Mouse (Mus musculus): ENCODE results near the gene 6030468B19Rik.

Gene 6030468B19Rik

GRCm38 (mm10) chr11:117840910-117841309 lies 43.5 kb downstream of the 6030468B19Rik start:
- H3K27me3 ChIP-seq (ENCODE audit: control insufficient read depth, insufficient read depth, low read length, poor library complexity, severe bottlenecking) = no peaks in the 10 kb centered on the region
- DNase-seq (ENCODE audit: low read depth, low spot score) = no peak
- H3K36me3 ChIP-seq (ENCODE audit: control insufficient read depth, insufficient read depth, low read length, poor library complexity, severe bottlenecking) = no peaks in the 10 kb centered on the region; the same call in 1 of the 2 replicates

GRCm38 (mm10) chr11:117843434-117843833 lies 46.0 kb downstream of the 6030468B19Rik start:
- Histone ChIP-seq H3K27me3 (ENCODE audit: control insufficient read depth, insufficient read depth, low read length, poor library complexity, severe bottlenecking) (no peaks in the 10 kb centered on the region), H3K36me3 (ENCODE audit: control insufficient read depth, insufficient read depth, low read length, poor library complexity, severe bottlenecking) (no peaks in the 10 kb centered on the region)
- no peak for DNase-seq (ENCODE audit: low read depth, low spot score)

GRCm38 (mm10) chr11:117844997-117845396 lies 47.5 kb downstream of the 6030468B19Rik start:
- H3K27me3 ChIP-seq (ENCODE audit: control insufficient read depth, insufficient read depth, low read length, poor library complexity, severe bottlenecking) = no peaks in the 10 kb centered on the region
- H3K36me3 ChIP-seq (ENCODE audit: control insufficient read depth, insufficient read depth, low read length, poor library complexity, severe bottlenecking) = no peaks in the 10 kb centered on the region
- DNase-seq (ENCODE audit: low read depth, low spot score) = no peak

GRCm38 (mm10) chr11:117845651-117846050 lies 48.2 kb downstream of the 6030468B19Rik start:
- no peak for DNase-seq (ENCODE audit: low read depth, low spot score)
- H3K27me3 ChIP-seq (ENCODE audit: control insufficient read depth, insufficient read depth, low read length, poor library complexity, severe bottlenecking) = no peaks in the 10 kb centered on the region

GRCm38 (mm10) chr11:117846640-117847039 lies 49.2 kb downstream of the 6030468B19Rik start:
- H3K27me3 ChIP-seq (ENCODE audit: control insufficient read depth, insufficient read depth, low read length, poor library complexity, severe bottlenecking) = no peaks in the 10 kb centered on the region
- no peaks in the 10 kb centered on the region for H3K36me3 ChIP-seq (ENCODE audit: control insufficient read depth, insufficient read depth, low read length, poor library complexity, severe bottlenecking)
- peak; percentile 55 for DNase-seq (ENCODE audit: low read depth, low spot score)

More at GRCm38 (mm10) chr11:117845651-117846050, 48.2 kb downstream of the 6030468B19Rik start:
- H3K36me3 ChIP-seq (ENCODE audit: control insufficient read depth, insufficient read depth, low read length, poor library complexity, severe bottlenecking) = no peaks in the 10 kb centered on the region

GRCm38 (mm10) chr11:117847593-117848215 lies 50.2 kb downstream of the 6030468B19Rik start:
- Histone ChIP-seq H3K36me3 (ENCODE audit: control insufficient read depth, insufficient read depth, low read length, poor library complexity, severe bottlenecking) (no peaks in the 10 kb centered on the region), H3K27me3 (ENCODE audit: control insufficient read depth, insufficient read depth, low read length, poor library complexity, severe bottlenecking) (no peaks in the 10 kb centered on the region)
- no peak for DNase-seq (ENCODE audit: low read depth, low spot score)

GRCm38 (mm10) chr11:117848271-117848984 lies 51.0 kb downstream of the 6030468B19Rik start:
- no peaks in the 10 kb centered on the region for H3K36me3 ChIP-seq (ENCODE audit: control insufficient read depth, insufficient read depth, low read length, poor library complexity, severe bottlenecking)
- no peaks in the 10 kb centered on the region for H3K27me3 ChIP-seq (ENCODE audit: control insufficient read depth, insufficient read depth, low read length, poor library complexity, severe bottlenecking)
- peak; percentile 47 for DNase-seq (ENCODE audit: low read depth, low spot score)

- Histone ChIP-seq H3K27me3 (ENCODE audit: control insufficient read depth, insufficient read depth, low read length, poor library complexity, severe bottlenecking) (no peaks in the 10 kb centered on the region), H3K36me3 (ENCODE audit: control insufficient read depth, insufficient read depth, low read length, poor library complexity, severe bottlenecking) (no peaks in the 10 kb centered on the region)
- DNase-seq (ENCODE audit: low read depth, low spot score) = peak; percentile 98
These were observed 51.7 kb downstream of the 6030468B19Rik start, which contains the start of gene Birc5 for GRCm38 (mm10) chr11:117848985-117849671. Gene Birc5, plus strand, starts transcription at chr11:117849251.

GRCm38 (mm10) chr11:117852875-117853274 lies 55.4 kb downstream of the 6030468B19Rik start:
- Histone ChIP-seq H3K36me3 (ENCODE audit: control insufficient read depth, insufficient read depth, low read length, poor library complexity, severe bottlenecking) (no peaks in the 10 kb centered on the region), H3K27me3 (ENCODE audit: control insufficient read depth, insufficient read depth, low read length, poor library complexity, severe bottlenecking) (no peaks in the 10 kb centered on the region)
- DNase-seq (ENCODE audit: low read depth, low spot score) = no peak

- DNase-seq (ENCODE audit: low read depth, low spot score) = no peak
- Histone ChIP-seq H3K27me3 (ENCODE audit: control insufficient read depth, insufficient read depth, low read length, poor library complexity, severe bottlenecking) (no peaks in the 10 kb centered on the region), H3K36me3 (ENCODE audit: control insufficient read depth, insufficient read depth, low read length, poor library complexity, severe bottlenecking) (no peaks in the 10 kb centered on the region)
These were observed 56.8 kb downstream of the 6030468B19Rik start for GRCm38 (mm10) chr11:117854241-117854640.

GRCm38 (mm10) chr11:117855360-117855759 lies 57.9 kb downstream of the 6030468B19Rik start:
- DNase-seq (ENCODE audit: low read depth, low spot score) = no peak
- Histone ChIP-seq H3K27me3 (ENCODE audit: control insufficient read depth, insufficient read depth, low read length, poor library complexity, severe bottlenecking) (no peaks in the 10 kb centered on the region), H3K36me3 (ENCODE audit: control insufficient read depth, insufficient read depth, low read length, poor library complexity, severe bottlenecking) (no peaks in the 10 kb centered on the region)

- DNase-seq (ENCODE audit: low read depth, low spot score) = no peak
- H3K27me3 ChIP-seq (ENCODE audit: control insufficient read depth, insufficient read depth, low read length, poor library complexity, severe bottlenecking) = no peaks in the 10 kb centered on the region
- no peaks in the 10 kb centered on the region for H3K36me3 ChIP-seq (ENCODE audit: control insufficient read depth, insufficient read depth, low read length, poor library complexity, severe bottlenecking)
These were observed 58.5 kb downstream of the 6030468B19Rik start for GRCm38 (mm10) chr11:117855975-117856374.
